Mouse (Mus musculus) liver, postnatal 0 days (tissue): Measurements from ENCODE around the gene Gm9817. TPM values are rescaled to one million over a fixed set of nuclear protein-coding genes. Genes with fewer than 3 reads are reported as not detected.
"Not testable (repeated sequence)": the region's sequence is repeated elsewhere in the genome, so short reads cannot be mapped to it uniquely, and the experiment has no call there.

Experiments used
- ATAC-seq: fragments of 200-750 bp; cut with Nextera tagmentation; 2 replicates; pipeline ENCODE4 v1.8.0; 2017; ENCODE audit warnings: mild to moderate bottlenecking, moderate library complexity
- DNase-seq: peaks from one replicate; pipeline ENCODE4 v3.0.0-alpha.2; 2016
- H3K27ac ChIP-seq: fragments of 300-500 bp; sonication (generic); 2 replicates; pipeline ENCODE4 v1.5.1; 2014; ENCODE audit warnings: antibody characterized with exemption, moderate library complexity, mild to moderate bottlenecking, low read depth
- H3K27me3 ChIP-seq: fragments of 300-500 bp; sonication (generic); 2 replicates; pipeline ENCODE4 v1.6.1; 2014; ENCODE audit warnings: low read length, control low read depth, mixed read lengths; ENCODE audit not compliant: insufficient read depth
- H3K36me3 ChIP-seq: fragments of 300-500 bp; sonication (generic); replicated peaks from 2 replicates; pipeline ENCODE4 v1.6.1; 2014; ENCODE audit warnings: mild to moderate bottlenecking, control low read depth, low read length, moderate library complexity, mixed read lengths; ENCODE audit not compliant: insufficient read depth
- H3K4me1 ChIP-seq: fragments of 300-500 bp; sonication (generic); 2 replicates; pipeline ENCODE4 v1.6.1; 2014; ENCODE audit warnings: antibody characterized with exemption, mild to moderate bottlenecking, control low read depth; ENCODE audit not compliant: insufficient read depth
- H3K4me2 ChIP-seq: fragments of 300-500 bp; sonication (generic); 2 replicates; pipeline ENCODE4 v1.6.1; 2014; ENCODE audit warnings: low read depth, mild to moderate bottlenecking, low read length, moderate library complexity, mixed read lengths
- H3K4me3 ChIP-seq: fragments of 300-500 bp; sonication (generic); 2 replicates; pipeline ENCODE4 v1.5.1; 2014; ENCODE audit warnings: low read depth, low read length
- H3K9ac ChIP-seq: fragments of 300-500 bp; sonication (generic); replicated peaks from 2 replicates; pipeline ENCODE4 v1.6.1; 2014; ENCODE audit warnings: mild to moderate bottlenecking, moderate library complexity
- H3K9me3 ChIP-seq: fragments of 300-500 bp; sonication (generic); 2 replicates; pipeline ENCODE4 v1.6.1; 2016; ENCODE audit warnings: mild to moderate bottlenecking, control low read depth, low read length, mixed read lengths
- CTCF ChIP-seq: sonication (generic); IDR thresholded peaks from 2 replicates; pipeline ENCODE4 v1.5.1; 2016; ENCODE audit warnings: antibody characterized with exemption, low read depth
- EP300 ChIP-seq: IDR thresholded peaks from 2 replicates; pipeline ENCODE4 v1.6.1; 2016; ENCODE audit warnings: antibody characterized with exemption, low read depth, mild to moderate bottlenecking
- WGBS: fragments of 180-500 bp; shearing (Covaris S2); extraction: QIAGEN DNeasy Blood & Tissue Kit; methylation state at CpG from one replicate; pipeline ENCODE4 v1.1.7; 2014; ENCODE audit not compliant: insufficient replicate concordance; 5-methylcytosine and 5-hydroxymethylcytosine counted together
- polyA plus RNA-seq: library from polyadenylated mRNA; unstranded; fragments of >200 nt; fragmentation: Nextera tagmentation; extraction: Ambion mirVana; gene quantifications from 2 replicates; pipeline ENCODE4 v1.2.1, GENCODE M21; 2015

The Gm9817 gene
- not detected in 2 replicates for polyA plus RNA-seq

GRCm38 (mm10) chr13:45078392-45078791 is at the start of gene Gm9817:
Gene Gm9817, plus strand, starts transcription at chr13:45078692.
- not testable (repeated sequence) for DNase-seq, H3K27ac ChIP-seq, H3K4me2 ChIP-seq, H3K4me1 ChIP-seq, H3K9ac ChIP-seq, H3K4me3 ChIP-seq, ATAC-seq, H3K36me3 ChIP-seq
- peaks cover 11% of the 10 kb centered on the region for H3K9me3 ChIP-seq
- peaks cover 14% of the 10 kb centered on the region; the same call in 1 of the 2 replicates for H3K27me3 ChIP-seq
- WGBS = 50% methylated on average over 15 of the region's 16 CpGs

- H3K9me3 ChIP-seq = no peaks in the 10 kb centered on the region
- DNase-seq (no peak), ATAC-seq (no peak)
- no peaks in the 10 kb centered on the region for H3K36me3 ChIP-seq
- no peak overlapping the region for H3K4me2 ChIP-seq
- peaks cover 11% of the 10 kb centered on the region; the same call in 1 of the 2 replicates for H3K27me3 ChIP-seq
- no peak for TF ChIP-seq CTCF
- no peak for TF ChIP-seq EP300
- no peaks in the 10 kb centered on the region; the same call in 1 of the 2 replicates for H3K4me1 ChIP-seq
- no peak overlapping the region for H3K9ac ChIP-seq
- no peak overlapping the region for H3K27ac ChIP-seq
- no peak overlapping the region for H3K4me3 ChIP-seq
- WGBS = 63% methylated on average over 1 of the region's 1 CpGs
These were observed 48.7 kb upstream of the Gm9817 start for GRCm38 (mm10) chr13:45029791-45030190.

GRCm38 (mm10) chr13:45030830-45031229 is 47.7 kb upstream of the Gm9817 start:
- H3K27ac ChIP-seq = peak overlapping the region; percentile 57
- H3K4me1 ChIP-seq = no peaks in the 10 kb centered on the region; the same call in 1 of the 2 replicates
- 0 out of 2 replicates have a peak overlapping the region, but pooled peaks have one; percentile 22 for H3K4me2 ChIP-seq
- H3K4me3 ChIP-seq = no peak overlapping the region
- ATAC-seq (peak; percentile 69), DNase-seq (peak; percentile 87)
- WGBS = 7% methylated on average over 12 of the region's 12 CpGs
- H3K36me3 ChIP-seq = no peaks in the 10 kb centered on the region
- no peak overlapping the region for H3K9ac ChIP-seq
- H3K9me3 ChIP-seq = no peaks in the 10 kb centered on the region
- H3K27me3 ChIP-seq = peaks cover 13% of the 10 kb centered on the region; the same call in 1 of the 2 replicates
- peak; percentile 100 for TF ChIP-seq CTCF
- no peak for TF ChIP-seq EP300

GRCm38 (mm10) chr13:45031314-45031713 is 47.2 kb upstream of the Gm9817 start:
- Histone ChIP-seq H3K4me1 (no peaks in the 10 kb centered on the region; the same call in 1 of the 2 replicates), H3K4me2 (0 out of 2 replicates have a peak overlapping the region, but pooled peaks have one; percentile 22), H3K27ac (peak overlapping the region; percentile 57), H3K4me3 (no peak overlapping the region), H3K9ac (no peak overlapping the region), H3K27me3 (peaks cover 15% of the 10 kb centered on the region; the same call in 1 of the 2 replicates), H3K9me3 (no peaks in the 10 kb centered on the region), H3K36me3 (no peaks in the 10 kb centered on the region)
- peak; percentile 33; the same call in 1 of the 2 replicates for ATAC-seq
- no peak for DNase-seq
- TF ChIP-seq CTCF = no peak
- no peak for TF ChIP-seq EP300
- 44% methylated on average over 10 of the region's 10 CpGs for WGBS

DNA sequence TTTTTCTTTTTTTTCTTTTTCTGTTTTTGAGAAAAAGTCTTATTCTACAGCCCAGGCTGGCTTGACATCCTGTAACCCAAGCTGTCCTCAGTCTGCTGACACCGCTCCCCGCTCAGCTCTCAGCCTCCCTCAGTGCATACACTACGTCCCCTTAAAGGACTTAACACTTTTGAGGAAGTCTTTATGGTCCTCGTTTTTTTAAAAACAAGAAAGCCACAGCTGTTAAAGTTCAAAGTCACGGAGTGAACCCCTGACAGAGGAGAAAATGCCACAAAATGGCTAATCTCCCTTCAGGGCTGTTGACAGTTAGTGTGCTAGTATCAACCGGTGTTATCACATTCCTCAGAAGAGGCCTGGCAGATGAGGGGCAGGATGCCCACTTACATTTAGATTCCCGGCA is 46.7 kb upstream of the Gm9817 start:
- no peak overlapping the region for H3K4me2 ChIP-seq
- H3K4me1 ChIP-seq = no peaks in the 10 kb centered on the region; the same call in 1 of the 2 replicates
- H3K27ac ChIP-seq = no peak overlapping the region; the same call in 1 of the 2 replicates
- no peak overlapping the region for H3K4me3 ChIP-seq
- 25% methylated on average over 7 of the region's 7 CpGs for WGBS
- ATAC-seq (peak; percentile 43; the same call in 1 of the 2 replicates), DNase-seq (no peak)
- H3K27me3 ChIP-seq = peaks cover 16% of the 10 kb centered on the region; the same call in 1 of the 2 replicates
- no peak for TF ChIP-seq CTCF
- TF ChIP-seq EP300 = peak; percentile 44; the same call in 1 of the 2 replicates
- no peaks in the 10 kb centered on the region for H3K9me3 ChIP-seq
- H3K9ac ChIP-seq = no peak overlapping the region
- H3K36me3 ChIP-seq = no peaks in the 10 kb centered on the region

GRCm38 (mm10) chr13:45032484-45032883 is 46.0 kb upstream of the Gm9817 start:
- H3K4me1 ChIP-seq = no peaks in the 10 kb centered on the region; the same call in 1 of the 2 replicates
- no peaks in the 10 kb centered on the region for H3K36me3 ChIP-seq
- no peak overlapping the region for H3K9ac ChIP-seq
- H3K27ac ChIP-seq = no peak overlapping the region
- no peak for TF ChIP-seq EP300
- TF ChIP-seq CTCF = no peak
- no peak overlapping the region for H3K4me2 ChIP-seq
- DNase-seq = no peak
- 51% methylated on average over 4 of the region's 4 CpGs for WGBS
- H3K27me3 ChIP-seq = peaks cover 16% of the 10 kb centered on the region; the same call in 1 of the 2 replicates
- no peak overlapping the region for H3K4me3 ChIP-seq
- H3K9me3 ChIP-seq = no peaks in the 10 kb centered on the region
- ATAC-seq = no peak
